Mouse (Mus musculus): ENCODE data around the gene Tmem184a.

DNA sequence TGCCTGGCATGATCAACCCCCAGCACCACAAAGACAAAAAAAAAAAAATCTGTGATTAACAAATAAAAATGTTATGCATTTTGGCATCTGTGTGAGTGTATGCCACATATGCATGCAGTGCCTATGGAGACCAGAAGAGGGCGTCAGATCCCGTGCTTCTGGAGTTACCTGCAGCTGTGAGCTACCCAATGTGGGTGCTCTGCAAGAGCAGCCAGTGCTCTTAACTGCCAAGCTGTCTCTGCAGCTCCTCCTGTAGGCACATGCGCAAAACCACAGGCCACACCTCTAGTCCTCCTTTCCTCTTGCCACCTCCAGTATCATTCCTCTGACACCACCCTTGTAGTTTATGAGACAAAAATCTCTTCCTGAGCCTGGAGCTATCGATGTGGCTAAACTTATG is 10.3 kb downstream of the Tmem184a start:
- no peak for TF ChIP-seq CTCF (IDR thresholded peaks at IDR 0.05; ENCODE audit: control insufficient read depth, insufficient read depth, insufficient read length)
- TF ChIP-seq USF1 (IDR thresholded peaks at IDR 0.05; ENCODE audit: low read depth) = no peak
- no peak for TF ChIP-seq MAX (IDR thresholded peaks at IDR 0.05)
- no peak for TF ChIP-seq CEBPB (IDR thresholded peaks at IDR 0.05; ENCODE audit: low read depth)
- TF ChIP-seq MYOD1 (IDR thresholded peaks at IDR 0.05; ENCODE audit: control insufficient read depth, insufficient read length, low read depth) = no peak

All from C2C12 (cell line).